Mouse (Mus musculus) layer of hippocampus, adult 9-11 months (tissue): ENCODE measurements around the gene Gtf2f2.

Experiments used
- DNase-seq: peaks from one replicate; pipeline ENCODE4 v3.0.0; 2022

The Gtf2f2 gene

DNA sequence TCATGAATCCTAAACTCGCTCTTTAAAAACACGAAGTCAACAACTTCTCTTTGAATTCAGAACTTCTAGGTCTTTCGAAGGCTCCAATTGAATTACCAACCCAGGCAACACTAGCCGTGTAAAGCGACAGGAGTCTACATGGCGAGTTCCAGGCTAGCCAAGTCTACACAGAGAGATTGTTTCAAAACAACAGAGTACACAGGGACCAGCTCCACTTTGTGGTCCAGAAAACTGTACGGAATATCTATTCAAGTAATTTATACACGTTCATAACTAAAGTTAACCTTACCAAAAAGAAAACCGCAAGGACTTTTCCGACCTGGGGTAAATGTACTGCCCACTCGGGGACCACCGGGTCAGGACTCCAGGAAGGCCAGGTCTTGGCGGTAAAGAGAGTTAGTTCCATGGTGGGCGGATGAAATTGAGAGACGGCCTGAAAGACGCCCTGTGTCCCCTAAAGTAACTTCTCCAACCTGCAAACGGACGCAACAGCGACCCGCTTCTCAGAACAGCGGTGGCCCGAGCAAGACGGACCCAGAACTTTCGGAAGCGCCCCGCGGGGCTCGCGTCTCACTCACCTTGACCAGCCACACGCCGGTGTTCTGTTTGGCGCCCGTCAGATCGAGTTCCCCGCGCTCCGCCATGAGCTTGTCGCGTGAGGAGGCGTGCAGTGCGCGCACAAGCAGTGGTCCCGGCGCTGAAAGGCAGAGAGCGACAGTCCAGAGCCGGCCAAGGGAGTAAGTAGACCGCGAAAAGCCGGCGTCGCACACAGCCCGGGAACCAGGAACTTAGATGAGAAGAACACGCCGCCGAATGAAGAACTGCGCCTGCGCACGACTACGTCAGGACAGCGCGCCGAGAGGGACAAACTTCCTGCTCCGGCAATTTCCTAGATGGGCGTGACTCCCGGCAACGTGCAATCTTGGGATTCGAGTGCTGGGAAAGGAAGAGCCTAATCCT lies at the start of gene Gtf2f2:
Gene Gtf2f2 (minus strand): TSS at position 764 of the 960 bp plus-strand sequence.
- DNase-seq: peak; percentile 91

GRCm38 (mm10) chr14:76059441-76059840 lies 48.8 kb upstream of the Gtf2f2 start:
- no peak for DNase-seq

DNA sequence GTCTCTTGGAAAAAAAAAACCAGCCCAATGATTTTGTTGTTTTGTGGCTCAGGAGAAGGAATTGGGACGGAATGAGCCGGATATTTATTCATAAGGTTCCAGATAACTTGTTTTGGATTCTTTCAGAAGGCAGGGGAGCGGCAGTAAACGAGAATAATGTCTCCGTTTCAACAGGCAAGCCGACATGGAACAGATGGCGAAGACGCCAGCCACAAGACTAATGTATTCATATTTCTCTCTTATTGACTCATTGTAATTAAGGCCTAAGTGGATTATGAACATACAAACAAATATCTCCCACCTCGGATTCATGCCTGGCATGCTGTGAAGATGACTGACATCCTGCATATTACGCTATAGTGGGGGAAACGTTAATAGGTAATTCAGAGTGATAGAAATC lies 43.1 kb upstream of the Gtf2f2 start:
- DNase-seq: peak; percentile 33

DNA sequence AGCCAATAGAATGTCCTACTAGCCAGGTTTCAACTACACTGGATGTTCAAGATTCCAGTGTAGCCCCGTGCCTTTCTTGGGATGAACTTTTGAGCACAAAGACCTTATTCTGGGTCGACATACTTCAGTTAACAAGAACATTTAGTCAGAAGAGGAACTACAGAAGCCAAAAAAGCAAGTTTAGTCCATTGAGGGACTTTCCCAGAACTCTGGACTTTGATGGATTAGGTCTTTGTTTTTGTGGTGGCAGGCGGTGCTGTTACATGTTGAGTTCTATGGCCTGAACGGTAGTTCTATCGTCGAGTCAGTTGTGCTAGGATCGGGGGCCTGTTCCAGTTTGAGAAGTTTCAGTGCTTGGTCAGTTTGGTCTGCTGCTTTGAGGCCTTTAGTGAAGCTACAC lies 41.3 kb upstream of the Gtf2f2 start:
- no peak for DNase-seq

DNA sequence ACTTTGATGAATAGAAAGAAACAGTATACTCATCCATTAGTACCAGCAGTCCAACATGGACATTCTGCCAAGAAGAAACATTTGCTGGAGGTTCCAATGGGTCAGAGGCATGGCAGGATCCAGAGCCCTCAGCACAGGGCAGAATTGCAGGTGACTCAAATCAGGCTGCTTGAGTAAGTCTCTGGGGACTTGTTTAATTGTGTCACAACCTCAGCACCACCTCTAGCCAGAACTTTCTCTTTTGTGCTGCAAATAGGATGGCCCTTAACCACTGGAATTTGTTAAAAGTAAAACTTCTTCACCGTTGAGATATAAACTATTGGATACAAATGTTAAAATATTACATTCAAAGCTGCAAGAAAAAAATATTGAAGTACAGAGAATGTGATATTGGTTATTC lies 35.1 kb upstream of the Gtf2f2 start:
- DNase-seq: no peak

GRCm38 (mm10) chr14:76044164-76044557 lies 33.5 kb upstream of the Gtf2f2 start:
- no peak for DNase-seq

GRCm38 (mm10) chr14:76043251-76044163 lies 32.8 kb upstream of the Gtf2f2 start:
- peak; percentile 73 for DNase-seq

DNA sequence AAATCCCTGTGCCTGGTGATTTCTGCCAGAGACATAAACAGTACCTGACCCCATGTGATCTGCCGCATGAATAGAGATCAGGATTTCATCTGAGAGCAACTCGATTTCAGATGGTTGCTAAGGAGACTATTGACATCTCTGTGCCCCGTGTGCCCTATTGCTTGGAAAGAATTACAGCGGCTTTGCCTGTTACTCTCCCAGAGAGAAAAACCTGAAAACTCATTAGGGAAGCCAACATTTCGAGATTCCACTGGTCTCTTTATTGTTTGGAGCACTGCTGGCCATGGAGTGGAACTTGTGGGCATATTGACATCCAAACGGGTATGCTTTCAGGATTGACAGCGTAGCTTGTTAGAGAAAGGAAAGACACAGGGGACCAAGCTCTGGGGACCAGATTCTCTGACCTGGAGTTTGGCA lies 22.6 kb upstream of the Gtf2f2 start:
- no peak for DNase-seq

DNA sequence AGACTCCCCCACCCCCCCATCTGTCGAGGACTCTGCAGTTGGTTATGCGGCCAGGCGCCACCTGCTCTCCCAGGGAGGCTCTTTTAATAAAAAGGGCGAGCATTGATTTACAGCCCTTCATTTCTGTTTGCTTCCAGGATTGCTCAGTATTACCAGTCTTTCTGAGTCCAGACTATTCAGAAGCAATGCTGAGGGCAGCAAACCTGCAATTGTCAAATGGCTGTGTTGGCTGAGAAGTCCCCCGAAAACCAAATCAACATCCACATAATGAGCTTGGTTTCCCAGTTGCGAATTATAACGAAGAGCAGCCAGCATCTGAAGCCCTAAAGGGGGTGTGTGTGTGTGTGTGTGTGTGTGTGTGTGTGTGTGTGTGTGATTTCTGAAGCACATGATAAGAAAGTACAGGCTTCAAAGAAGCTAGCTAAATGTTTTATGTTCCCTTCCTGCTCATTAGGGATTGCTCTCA lies 22.0 kb upstream of the Gtf2f2 start:
- DNase-seq: no peak

- no peak for DNase-seq
Observed at GRCm38 (mm10) chr14:76031117-76031842, 20.6 kb upstream of the Gtf2f2 start.

GRCm38 (mm10) chr14:76024641-76025040 lies 14.0 kb upstream of the Gtf2f2 start:
- peak; percentile 84 for DNase-seq

DNA sequence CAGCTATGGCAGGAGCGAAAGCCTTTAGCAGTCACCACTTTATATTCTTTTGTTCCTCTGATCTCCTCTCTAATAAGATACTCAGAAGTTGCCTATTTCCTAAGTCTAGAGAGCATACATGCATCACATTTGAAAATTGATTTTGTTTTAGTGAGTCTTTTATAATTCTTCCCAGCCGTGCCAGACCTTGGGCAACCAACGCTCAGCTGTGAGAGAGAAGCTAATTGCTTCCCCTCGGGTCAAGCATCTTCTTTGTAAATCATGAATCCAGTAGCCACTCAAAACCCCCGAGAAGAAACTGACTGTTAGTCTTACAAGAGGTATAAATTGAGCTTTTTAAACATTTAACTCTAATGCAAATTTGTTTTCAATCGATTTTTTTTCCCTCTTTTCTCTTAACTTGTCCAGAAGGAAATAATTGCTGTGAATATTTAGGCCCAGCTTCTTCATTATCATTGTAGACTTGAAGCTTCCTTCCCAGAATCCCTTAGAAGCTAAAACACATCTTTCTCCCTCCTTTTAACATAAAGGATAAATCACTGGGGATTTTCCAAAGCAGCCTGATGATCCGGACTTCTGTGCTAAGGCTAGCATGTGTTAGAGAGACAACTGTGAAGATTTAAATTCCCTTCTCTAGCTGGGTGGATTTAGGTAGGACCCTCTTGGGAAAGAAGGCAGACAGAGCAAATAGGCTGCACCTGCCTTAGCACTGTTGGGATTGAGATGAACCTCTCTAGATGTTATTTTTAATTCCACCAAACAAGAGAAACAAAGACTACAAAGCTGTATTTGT lies 10.5 kb upstream of the Gtf2f2 start:
- no peak for DNase-seq

DNA sequence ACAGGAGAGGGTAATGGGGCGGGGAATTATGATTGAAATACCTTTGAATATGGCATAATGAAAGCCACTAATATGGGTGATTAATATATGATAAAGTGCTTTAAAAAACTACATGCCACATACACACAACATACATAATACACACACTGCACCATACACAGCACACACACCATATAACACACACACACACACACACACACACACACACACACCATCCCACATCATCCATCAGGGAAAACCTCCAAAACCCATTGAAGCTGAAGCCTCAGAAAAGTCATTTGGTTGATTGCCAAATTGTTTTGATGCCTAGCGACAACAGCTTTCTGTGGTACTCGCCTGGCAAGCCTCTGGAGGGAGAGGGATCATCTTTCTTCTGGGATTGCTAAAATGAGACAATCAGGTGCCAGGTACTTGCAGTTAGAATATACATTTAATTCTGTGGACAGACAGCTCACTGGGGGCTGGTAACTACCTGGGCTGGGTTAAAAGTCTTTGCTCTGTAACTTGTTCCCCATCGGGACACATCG lies 9.7 kb upstream of the Gtf2f2 start:
- no peak for DNase-seq

DNA sequence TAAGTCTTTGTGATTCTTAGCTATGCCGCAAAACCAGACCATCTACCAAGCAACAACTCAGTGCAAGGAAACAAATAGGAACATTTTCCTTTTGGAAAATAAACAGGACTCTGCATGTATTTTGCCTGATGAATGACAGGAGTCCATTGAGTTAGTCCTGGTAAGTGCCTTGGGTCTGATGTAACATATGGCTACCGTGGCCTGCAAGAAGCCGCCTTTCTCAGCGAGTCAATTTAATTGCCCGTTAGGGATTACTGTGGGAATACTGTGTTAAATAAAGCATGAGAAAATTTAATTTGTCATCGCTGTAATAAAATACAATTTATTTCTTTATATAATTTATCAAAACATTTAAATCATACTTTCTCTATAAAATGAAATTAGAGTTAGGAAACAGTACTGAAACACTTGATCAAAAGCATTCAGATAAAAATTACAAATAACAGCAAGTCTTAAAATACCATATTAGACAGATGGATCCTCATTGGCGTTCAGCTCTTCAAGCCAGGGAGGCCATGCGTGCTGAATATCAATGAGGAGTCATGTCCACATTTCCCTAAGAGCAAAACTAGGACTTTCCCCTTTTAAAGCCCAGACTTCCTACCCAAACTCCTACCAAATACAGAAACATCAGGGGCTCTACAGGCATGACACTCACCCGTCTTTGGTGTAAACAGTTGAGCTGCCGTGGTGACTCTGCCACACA lies 7.3 kb upstream of the Gtf2f2 start:
- no peak for DNase-seq

DNA sequence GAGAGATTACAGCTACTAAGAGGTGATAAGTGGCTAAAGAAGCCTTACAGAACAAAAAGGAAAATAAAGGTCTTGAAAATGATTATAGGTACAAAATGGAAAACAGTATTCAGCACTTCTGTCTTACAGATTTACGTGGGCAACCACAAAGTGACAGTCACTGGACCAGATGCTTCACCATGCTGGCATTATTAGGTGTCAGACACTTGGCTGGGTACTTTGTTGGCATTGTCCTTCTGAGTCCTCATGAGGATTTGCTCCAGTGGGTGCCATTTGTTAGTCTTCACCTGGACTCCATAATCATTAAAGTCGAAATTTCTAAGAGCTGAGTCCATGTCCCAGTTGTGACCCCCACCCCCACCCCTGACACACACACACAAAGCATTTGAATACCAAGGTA lies 3.7 kb upstream of the Gtf2f2 start:
- no peak for DNase-seq

DNA sequence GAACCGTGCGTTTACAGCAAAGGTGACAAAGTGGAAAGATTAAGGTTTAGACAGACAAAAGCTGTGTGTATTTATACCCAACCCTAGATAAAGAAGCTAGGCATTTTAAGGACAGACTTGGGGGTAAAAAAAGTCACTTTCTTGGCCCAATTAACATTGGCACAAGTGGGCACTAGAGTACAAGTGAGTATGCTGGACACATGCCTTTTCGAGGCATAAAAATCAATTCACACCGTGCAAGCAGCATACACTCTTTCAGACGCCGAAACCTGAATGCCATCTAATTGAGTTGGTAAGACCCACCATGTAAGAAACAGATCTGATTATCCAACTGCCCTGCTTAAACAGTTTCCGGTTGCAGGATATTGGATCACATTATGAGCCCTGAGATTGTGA lies 395 bp upstream of the Gtf2f2 start:
- DNase-seq: no peak

GRCm38 (mm10) chr14:76009185-76009584 lies 1.5 kb downstream of the Gtf2f2 start:
- no peak for DNase-seq

DNA sequence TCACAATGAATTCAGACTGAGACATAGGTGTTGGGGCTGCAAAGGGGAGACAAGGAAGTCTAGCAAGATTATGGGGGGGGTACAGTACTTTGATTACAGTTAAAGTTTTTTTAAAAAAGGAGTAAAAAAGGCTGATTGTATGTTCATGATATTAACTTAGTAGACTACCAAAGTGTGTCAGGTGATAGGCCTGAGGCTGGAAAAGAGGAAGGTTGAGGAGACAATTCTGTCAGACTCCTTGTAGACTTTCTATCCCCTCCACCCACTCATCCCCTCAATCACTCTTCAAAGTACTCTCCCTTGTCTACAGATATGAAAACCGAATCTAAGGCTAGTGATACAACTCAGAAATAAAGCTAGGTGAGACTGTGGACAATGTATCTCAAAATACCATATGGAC lies 2.5 kb downstream of the Gtf2f2 start:
- DNase-seq: no peak

DNA sequence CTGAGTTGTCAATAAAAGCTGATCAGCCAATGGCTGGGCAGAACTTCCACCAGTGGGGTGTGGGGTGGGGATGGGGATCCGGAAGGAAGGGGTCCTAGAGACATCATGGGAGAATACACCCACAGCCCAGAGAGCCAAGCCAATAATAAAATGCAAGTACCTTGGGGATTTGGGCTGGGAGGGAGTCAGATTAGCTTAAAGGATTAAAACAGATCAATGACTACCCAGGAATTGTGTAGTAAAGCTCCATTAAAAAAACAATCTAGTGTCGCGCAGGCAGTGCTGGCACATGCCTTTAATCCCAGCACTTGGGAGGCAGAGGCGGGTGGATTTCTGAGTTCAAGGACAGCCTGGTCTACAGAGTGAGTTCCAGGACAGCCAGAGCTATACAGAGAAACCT lies 5.7 kb downstream of the Gtf2f2 start:
- no peak for DNase-seq

GRCm38 (mm10) chr14:76001781-76002180 lies 8.9 kb downstream of the Gtf2f2 start:
- DNase-seq: no peak

- DNase-seq: no peak
Observed at GRCm38 (mm10) chr14:75998082-75998481, 12.6 kb downstream of the Gtf2f2 start.
